Mouse (Mus musculus): Measurements from ENCODE around the gene Dus3l.

DNA sequence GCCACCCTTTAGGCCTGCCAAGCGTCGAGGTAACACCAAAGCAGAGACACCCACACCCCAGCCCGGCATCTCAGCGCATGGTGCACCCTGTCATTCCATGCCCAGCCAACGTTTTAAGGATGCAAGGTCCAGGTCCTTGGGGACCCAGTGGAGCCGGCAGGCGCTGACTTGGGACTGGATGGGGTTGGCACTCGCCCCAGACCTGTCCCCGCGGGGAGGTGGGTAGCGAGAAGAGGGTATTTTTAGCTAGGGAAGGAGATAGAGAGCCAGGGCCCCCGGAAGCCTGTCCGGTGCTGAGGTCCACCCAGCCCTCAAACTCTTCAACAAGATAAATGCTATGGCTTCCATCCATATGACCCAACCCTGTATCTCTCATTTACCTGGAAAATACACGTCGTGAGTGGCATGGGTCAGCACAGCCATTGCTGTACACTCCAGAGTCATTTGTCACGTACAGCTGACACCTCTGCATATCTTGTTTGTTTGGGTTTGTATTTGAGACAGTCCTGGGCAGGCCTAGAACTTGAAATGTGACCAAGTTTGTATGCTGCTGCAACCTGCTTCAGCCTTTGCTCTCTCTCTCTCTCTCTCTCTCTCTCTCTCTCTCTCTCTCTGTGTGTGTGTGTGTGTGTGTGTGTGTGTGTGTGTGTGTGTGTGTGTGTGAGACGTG, 24.3 kb upstream of the Dus3l start:
- TF ChIP-seq CTCF (IDR thresholded peaks at IDR 0.05; ENCODE audit: control insufficient read depth, insufficient read depth, insufficient read length) = no peak
- TF ChIP-seq MYOG (IDR thresholded peaks at IDR 0.05; ENCODE audit: control insufficient read depth, extremely low read depth, insufficient read length) = no peak
- no peak for TF ChIP-seq MAX (IDR thresholded peaks at IDR 0.05)
- no peak for TF ChIP-seq MYOD1 (IDR thresholded peaks at IDR 0.05; ENCODE audit: control insufficient read depth, insufficient read length, low read depth)
- no peak for TF ChIP-seq USF1 (IDR thresholded peaks at IDR 0.05; ENCODE audit: low read depth)
